Mouse (Mus musculus) frontal cortex, postnatal 10 days (tissue): ENCODE results near the gene Pard3.
"Not testable (repeated sequence)": the region's sequence is repeated elsewhere in the genome, so short reads cannot be mapped to it uniquely, and the experiment has no call there.

Experiments
- DNase-seq, 2 experiments: peaks; one replicate each; pipeline ENCODE4 v3.0.0; 2022; ENCODE audit warnings: low spot score in 2 of 2, mixed read lengths in 1 of 2

Pard3 gene

GRCm38 (mm10) chr8:127136781-127137180, 73.1 kb downstream of the Pard3 start:
- DNase-seq = no peak

GRCm38 (mm10) chr8:127139154-127139553, 75.5 kb downstream of the Pard3 start:
- DNase-seq = peak; percentile 28 to 67

- DNase-seq = no peak
These were observed 77.3 kb downstream of the Pard3 start for GRCm38 (mm10) chr8:127140945-127141344.

GRCm38 (mm10) chr8:127143641-127144040, 79.9 kb downstream of the Pard3 start:
- DNase-seq = no peak

GRCm38 (mm10) chr8:127144562-127144961, 80.9 kb downstream of the Pard3 start:
- DNase-seq = no peak

GRCm38 (mm10) chr8:127145135-127145534, 81.4 kb downstream of the Pard3 start:
- DNase-seq = no peak

GRCm38 (mm10) chr8:127146055-127146454, 82.4 kb downstream of the Pard3 start:
- no peak for DNase-seq

- DNase-seq = no peak
These were observed 85.1 kb downstream of the Pard3 start for GRCm38 (mm10) chr8:127148821-127149220.

- DNase-seq = no peak
These were observed 87.0 kb downstream of the Pard3 start for GRCm38 (mm10) chr8:127150645-127151044.

GRCm38 (mm10) chr8:127151706-127152105, 88.0 kb downstream of the Pard3 start:
- DNase-seq = no peak

GRCm38 (mm10) chr8:127157087-127157486, 93.4 kb downstream of the Pard3 start:
- DNase-seq = no peak

- DNase-seq = no peak
These were observed 95.8 kb downstream of the Pard3 start for GRCm38 (mm10) chr8:127159421-127159966.

- DNase-seq = no peak
These were observed 98.2 kb downstream of the Pard3 start for GRCm38 (mm10) chr8:127161854-127162253.

GRCm38 (mm10) chr8:127162821-127163220, 99.1 kb downstream of the Pard3 start:
- no peak for DNase-seq

- DNase-seq = no peak
These were observed 100.9 kb downstream of the Pard3 start for GRCm38 (mm10) chr8:127164326-127165280.

GRCm38 (mm10) chr8:127168496-127168895, 104.8 kb downstream of the Pard3 start:
- DNase-seq = no peak

- DNase-seq = no peak
These were observed 105.7 kb downstream of the Pard3 start for GRCm38 (mm10) chr8:127169361-127169760.

GRCm38 (mm10) chr8:127170372-127170771, 106.7 kb downstream of the Pard3 start:
- DNase-seq = not testable (repeated sequence)

- no peak for DNase-seq
These were observed 107.2 kb downstream of the Pard3 start for GRCm38 (mm10) chr8:127170930-127171329.

- no peak for DNase-seq
These were observed 109.8 kb downstream of the Pard3 start for GRCm38 (mm10) chr8:127173483-127173882.

GRCm38 (mm10) chr8:127174411-127174810, 110.7 kb downstream of the Pard3 start:
- DNase-seq = no peak

- DNase-seq = no peak
These were observed 111.6 kb downstream of the Pard3 start for GRCm38 (mm10) chr8:127175160-127175836.
